Mouse (Mus musculus): ENCODE measurements at regions not wholly inside any gene's neighbourhood (a gene's known extent, or its start where the extent isn't known, plus 50 kb on each side); places are given as distances from the start of the nearest gene placed in this dataset.
A peak's percentile ranks its signal among the peaks of the same experiment; 100 is the strongest.

- no peak for DNase-seq (ENCODE audit: low spot score in 2 of 2)
These were observed 68.8 kb upstream of the Col8a1 start for GRCm38 (mm10) chr16:57823329-57823728.

- DNase-seq (ENCODE audit: low spot score in 2 of 2), result no peak
These were observed 90.9 kb upstream of the Col8a1 start for GRCm38 (mm10) chr16:57845416-57845815.

GRCm38 (mm10) chr16:57846386-57846785, 91.8 kb upstream of the Col8a1 start:
- no peak for DNase-seq (ENCODE audit: low spot score in 2 of 2)

- DNase-seq (ENCODE audit: low spot score in 2 of 2), result no peak
These were observed 97.3 kb upstream of the Col8a1 start for GRCm38 (mm10) chr16:57851854-57852253.

GRCm38 (mm10) chr16:57852838-57853460, 98.4 kb upstream of the Col8a1 start:
- DNase-seq (ENCODE audit: low spot score in 2 of 2), result no peak

- DNase-seq (ENCODE audit: low spot score in 2 of 2), result no peak
These were observed 99.2 kb upstream of the Col8a1 start for GRCm38 (mm10) chr16:57853751-57854150.

GRCm38 (mm10) chr16:57857071-57857470, 102.5 kb upstream of the Col8a1 start:
- no peak for DNase-seq (ENCODE audit: low spot score in 2 of 2)

GRCm38 (mm10) chr16:57858151-57858764, 103.7 kb upstream of the Col8a1 start:
- DNase-seq (ENCODE audit: low spot score in 2 of 2), result no peak

GRCm38 (mm10) chr16:57858765-57859201, 104.2 kb upstream of the Col8a1 start:
- peak in 1 of 2 experiments; percentile 16 for DNase-seq (ENCODE audit: low spot score in 2 of 2)

- no peak for DNase-seq (ENCODE audit: low spot score in 2 of 2)
These were observed 108.8 kb upstream of the Col8a1 start for GRCm38 (mm10) chr16:57863206-57863860.

GRCm38 (mm10) chr16:57876857-57877256, 122.3 kb upstream of the Col8a1 start:
- DNase-seq (ENCODE audit: low spot score in 2 of 2), result no peak

- no peak for DNase-seq (ENCODE audit: low spot score in 2 of 2)
These were observed 127.1 kb upstream of the Col8a1 start for GRCm38 (mm10) chr16:57881575-57882094.

- no peak for DNase-seq (ENCODE audit: low spot score in 2 of 2)
These were observed 133.6 kb upstream of the Col8a1 start for GRCm38 (mm10) chr16:57888138-57888537.

GRCm38 (mm10) chr16:57888553-57888952, 134.0 kb upstream of the Col8a1 start:
- DNase-seq (ENCODE audit: low spot score in 2 of 2), result no peak

- DNase-seq (ENCODE audit: low spot score in 2 of 2), result no peak
These were observed 135.6 kb upstream of the Col8a1 start for GRCm38 (mm10) chr16:57890135-57890534.

- no peak for DNase-seq (ENCODE audit: low spot score in 2 of 2)
These were observed 138.6 kb upstream of the Col8a1 start for GRCm38 (mm10) chr16:57893111-57893510.

- no peak for DNase-seq (ENCODE audit: low spot score in 2 of 2)
These were observed 139.3 kb upstream of the Col8a1 start for GRCm38 (mm10) chr16:57893698-57894352.

GRCm38 (mm10) chr16:57901006-57901405, 146.5 kb upstream of the Col8a1 start:
- DNase-seq (ENCODE audit: low spot score in 2 of 2), result no peak

GRCm38 (mm10) chr16:57902498-57902897, 148.0 kb upstream of the Col8a1 start:
- DNase-seq (ENCODE audit: low spot score in 2 of 2), result no peak

- DNase-seq (ENCODE audit: low spot score in 2 of 2), result no peak
These were observed 157.5 kb upstream of the Col8a1 start for GRCm38 (mm10) chr16:57912001-57912400.

- no peak for DNase-seq (ENCODE audit: low spot score in 2 of 2)
These were observed 160.0 kb upstream of the Col8a1 start for GRCm38 (mm10) chr16:57914506-57914905.

- DNase-seq (ENCODE audit: low spot score in 2 of 2), result no peak
These were observed 160.9 kb upstream of the Col8a1 start for GRCm38 (mm10) chr16:57915451-57915850.

All from layer of hippocampus, adult 8-10 months (tissue).